Mouse (Mus musculus) hindbrain, embryonic 11.5 days (tissue): ENCODE results near the gene Mafk. TPM values are rescaled to one million over a fixed set of nuclear protein-coding genes. Genes with fewer than 3 reads are reported as not detected.

Source experiments
- ATAC-seq: fragments of 200-750 bp; cut with Nextera tagmentation; 2 replicates; pipeline ENCODE4 v1.8.0; 2017; ENCODE audit warnings: mild to moderate bottlenecking, moderate TSS enrichment, moderate library complexity; ENCODE audit not compliant: low FRiP score
- DNase-seq: peaks from one replicate; pipeline ENCODE4 v3.0.0-alpha.2; 2015; ENCODE audit warnings: low spot score
- H3K27ac ChIP-seq: fragments of 300-500 bp; sonication (generic); 2 replicates; pipeline ENCODE4 v1.5.1; 2014; ENCODE audit warnings: mild to moderate bottlenecking, low read depth, low read length
- H3K27me3 ChIP-seq: fragments of 300-500 bp; sonication (generic); 2 replicates; pipeline ENCODE4 v1.6.1; 2014; ENCODE audit warnings: mild to moderate bottlenecking, low read length, moderate library complexity, mixed read lengths; ENCODE audit not compliant: control insufficient read depth, insufficient read depth
- H3K36me3 ChIP-seq: fragments of 300-500 bp; sonication (generic); 2 replicates; pipeline ENCODE4 v1.6.1; 2014; ENCODE audit warnings: mild to moderate bottlenecking, low read length, moderate library complexity, mixed read lengths; ENCODE audit not compliant: control insufficient read depth, insufficient read depth
- H3K4me1 ChIP-seq: fragments of 300-500 bp; sonication (generic); replicated peaks from 2 replicates; pipeline ENCODE4 v1.6.1; 2014; ENCODE audit warnings: low read length, mixed read lengths; ENCODE audit not compliant: control insufficient read depth, insufficient read depth
- H3K4me2 ChIP-seq: fragments of 300-500 bp; sonication (generic); replicated peaks from 2 replicates; pipeline ENCODE4 v1.6.1; 2014; ENCODE audit warnings: mild to moderate bottlenecking, low read depth, low read length
- H3K4me3 ChIP-seq: fragments of 300-500 bp; sonication (generic); 2 replicates; pipeline ENCODE4 v1.5.1; 2014; ENCODE audit warnings: low read depth, low read length
- H3K9ac ChIP-seq: fragments of 300-500 bp; sonication (generic); 2 replicates; pipeline ENCODE4 v1.6.1; 2014; ENCODE audit warnings: low read depth, low read length
- H3K9me3 ChIP-seq: fragments of 300-500 bp; sonication (generic); 2 replicates; pipeline ENCODE4 v1.6.1; 2016; ENCODE audit warnings: low read length; ENCODE audit not compliant: control insufficient read depth
- WGBS: fragments of 180-500 bp; shearing (Covaris S2); extraction: QIAGEN DNeasy Blood & Tissue Kit; methylation state at CpG from one replicate; pipeline ENCODE4 v1.1.7; 2014; 5-methylcytosine and 5-hydroxymethylcytosine counted together
- polyA plus RNA-seq: library from polyadenylated mRNA; unstranded; fragments of >200 nt; fragmentation: Nextera tagmentation; extraction: Ambion mirVana; gene quantifications from 2 replicates; pipeline ENCODE4 v1.2.1, GENCODE M21; 2014

The Mafk gene
- polyA plus RNA-seq, 1 experiment from 2014 or later: 5.2 TPM

GRCm38 (mm10) chr5:139793338-139794089 lies 2.2 kb downstream of the Mafk start:
- no peak overlapping the region for H3K4me3 ChIP-seq
- no peak overlapping the region for H3K9ac ChIP-seq
- 73% methylated on average over 11 of the region's 11 CpGs for WGBS
- no peak for ATAC-seq
- H3K36me3 ChIP-seq: no peaks in the 10 kb centered on the region
- H3K4me2 ChIP-seq: no peak overlapping the region
- peaks cover 3% of the 10 kb centered on the region; the same call in 1 of the 2 replicates for H3K27me3 ChIP-seq
- H3K9me3 ChIP-seq: no peaks in the 10 kb centered on the region
- no peak overlapping the region for H3K27ac ChIP-seq
- peaks cover 18% of the 10 kb centered on the region for H3K4me1 ChIP-seq
- DNase-seq: no peak

DNA sequence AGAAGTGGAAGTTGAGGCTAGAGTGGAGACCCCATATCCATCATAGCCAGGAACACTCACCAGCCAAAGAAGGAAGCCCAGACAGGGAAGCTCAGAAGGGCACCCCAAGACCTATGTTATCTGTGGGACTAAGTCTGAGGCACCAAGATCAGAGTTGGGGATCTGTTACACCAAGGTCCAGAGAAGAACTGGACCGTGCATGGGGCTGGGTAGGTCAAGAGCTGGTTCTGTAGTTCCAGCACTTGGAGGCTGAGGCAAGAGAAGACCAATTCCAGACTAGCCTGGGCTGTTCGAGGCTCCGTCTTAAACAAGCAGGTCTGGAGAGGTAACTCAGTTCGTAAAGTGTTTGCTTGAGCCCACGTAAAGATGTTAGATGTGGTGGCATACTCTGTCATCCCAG lies 2.8 kb downstream of the Mafk start:
- Histone ChIP-seq H3K4me3 (no peak overlapping the region), H3K4me1 (peaks cover 18% of the 10 kb centered on the region), H3K9me3 (no peaks in the 10 kb centered on the region), H3K27ac (no peak overlapping the region), H3K27me3 (peaks cover 3% of the 10 kb centered on the region; the same call in 1 of the 2 replicates), H3K36me3 (no peaks in the 10 kb centered on the region), H3K9ac (no peak overlapping the region), H3K4me2 (no peak overlapping the region)
- WGBS: 91% methylated on average over 5 of the region's 5 CpGs
- no peak for ATAC-seq
- DNase-seq: no peak

DNA sequence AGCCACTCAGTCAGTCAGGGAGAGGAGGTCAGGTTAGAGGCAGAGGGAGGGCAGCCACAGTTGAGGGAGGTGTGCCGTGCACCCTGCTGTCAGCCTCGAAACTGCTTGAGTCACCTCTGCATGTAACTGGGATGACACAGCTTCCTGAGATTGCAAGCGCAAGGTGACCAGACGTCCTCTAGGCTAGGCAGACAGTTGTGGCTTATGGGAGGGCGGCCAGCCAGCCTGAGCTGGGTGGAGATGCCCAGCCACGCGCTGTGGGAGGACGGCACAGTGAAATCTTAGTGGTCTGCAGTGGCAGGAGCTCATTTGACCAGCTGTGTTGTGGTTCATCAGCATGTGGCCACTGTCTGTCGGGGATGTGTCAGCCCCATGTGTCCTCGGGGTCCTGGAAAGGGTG lies 3.6 kb downstream of the Mafk start:
- Histone ChIP-seq H3K4me2 (no peak overlapping the region), H3K27ac (no peak overlapping the region), H3K4me1 (peaks cover 18% of the 10 kb centered on the region), H3K4me3 (no peak overlapping the region), H3K9me3 (no peaks in the 10 kb centered on the region), H3K27me3 (peaks cover 3% of the 10 kb centered on the region; the same call in 1 of the 2 replicates), H3K36me3 (no peaks in the 10 kb centered on the region), H3K9ac (no peak overlapping the region)
- ATAC-seq (no peak), DNase-seq (no peak)
- WGBS: 67% methylated on average over 10 of the region's 10 CpGs

DNA sequence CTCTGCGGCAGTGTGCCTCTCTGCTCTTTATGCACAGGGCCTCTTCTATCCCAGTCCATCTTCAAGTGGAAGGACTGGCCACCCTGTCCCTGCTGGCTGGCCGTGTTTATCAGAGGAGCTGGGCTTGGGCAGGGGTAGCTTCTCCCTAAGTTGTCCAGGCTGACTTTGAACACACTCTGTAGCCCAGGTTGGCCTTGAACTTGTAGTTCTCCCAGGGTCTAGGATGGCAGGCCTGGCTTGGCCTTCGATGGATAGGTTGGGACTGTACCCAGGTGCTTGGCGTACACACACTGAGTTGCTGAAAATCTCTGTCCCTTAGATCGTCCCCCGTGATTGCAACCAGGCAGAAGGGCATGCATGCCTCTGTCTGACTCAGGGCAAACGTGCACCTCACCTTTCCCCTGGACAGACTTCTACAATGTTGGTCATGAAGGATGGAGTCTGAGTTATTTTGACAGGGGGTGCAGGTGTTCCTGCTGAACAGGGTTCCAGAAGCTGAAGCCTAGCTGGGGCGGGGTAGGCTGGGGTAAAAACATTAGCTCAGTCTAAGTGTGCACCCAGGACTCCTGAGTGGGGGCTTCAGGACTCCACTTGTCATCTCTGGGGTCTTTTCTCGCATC lies 4.8 kb downstream of the Mafk start:
- Histone ChIP-seq H3K27ac (no peak overlapping the region), H3K4me2 (no peak overlapping the region), H3K4me3 (no peak overlapping the region), H3K36me3 (0 out of 2 replicates have a peak, but pooled peaks cover 3% of the 10 kb centered on the region), H3K9ac (no peak overlapping the region), H3K9me3 (no peaks in the 10 kb centered on the region), H3K27me3 (peaks cover 3% of the 10 kb centered on the region; the same call in 1 of the 2 replicates), H3K4me1 (peaks cover 18% of the 10 kb centered on the region)
- DNase-seq (no peak), ATAC-seq (no peak)
- WGBS: 82% methylated on average over 9 of the region's 9 CpGs

- H3K27me3 ChIP-seq: peaks cover 3% of the 10 kb centered on the region; the same call in 1 of the 2 replicates
These were observed 5.6 kb downstream of the Mafk start for GRCm38 (mm10) chr5:139796900-139797299.

GRCm38 (mm10) chr5:139797473-139798167 lies 6.3 kb downstream of the Mafk start:
- Histone ChIP-seq H3K27ac (peak overlapping the region; percentile 85), H3K9ac (peak overlapping the region; percentile 37; the same call in 1 of the 2 replicates), H3K4me2 (peak overlapping the region; percentile 37), H3K36me3 (0 out of 2 replicates have a peak, but pooled peaks cover 3% of the 10 kb centered on the region), H3K4me3 (0 out of 2 replicates have a peak overlapping the region, but pooled peaks have one; percentile 12), H3K4me1 (peaks cover 15% of the 10 kb centered on the region), H3K27me3 (no peaks in the 10 kb centered on the region), H3K9me3 (no peaks in the 10 kb centered on the region)
- ATAC-seq (peak; percentile 92), DNase-seq (peak; percentile 97)
- 18% methylated on average over 11 of the region's 11 CpGs for WGBS

More at GRCm38 (mm10) chr5:139796900-139797299, 5.6 kb downstream of the Mafk start:
- Histone ChIP-seq H3K9me3 (no peaks in the 10 kb centered on the region), H3K36me3 (0 out of 2 replicates have a peak, but pooled peaks cover 3% of the 10 kb centered on the region), H3K4me2 (peak overlapping the region; percentile 20; the same call in 1 of the 2 replicates), H3K9ac (peak overlapping the region; percentile 12; the same call in 1 of the 2 replicates), H3K27ac (peak overlapping the region; percentile 60), H3K4me1 (peaks cover 18% of the 10 kb centered on the region), H3K4me3 (no peak overlapping the region)
- DNase-seq (peak; percentile 40), ATAC-seq (peak; percentile 20; the same call in 1 of the 2 replicates)
- 15% methylated on average over 13 of the region's 13 CpGs for WGBS

DNA sequence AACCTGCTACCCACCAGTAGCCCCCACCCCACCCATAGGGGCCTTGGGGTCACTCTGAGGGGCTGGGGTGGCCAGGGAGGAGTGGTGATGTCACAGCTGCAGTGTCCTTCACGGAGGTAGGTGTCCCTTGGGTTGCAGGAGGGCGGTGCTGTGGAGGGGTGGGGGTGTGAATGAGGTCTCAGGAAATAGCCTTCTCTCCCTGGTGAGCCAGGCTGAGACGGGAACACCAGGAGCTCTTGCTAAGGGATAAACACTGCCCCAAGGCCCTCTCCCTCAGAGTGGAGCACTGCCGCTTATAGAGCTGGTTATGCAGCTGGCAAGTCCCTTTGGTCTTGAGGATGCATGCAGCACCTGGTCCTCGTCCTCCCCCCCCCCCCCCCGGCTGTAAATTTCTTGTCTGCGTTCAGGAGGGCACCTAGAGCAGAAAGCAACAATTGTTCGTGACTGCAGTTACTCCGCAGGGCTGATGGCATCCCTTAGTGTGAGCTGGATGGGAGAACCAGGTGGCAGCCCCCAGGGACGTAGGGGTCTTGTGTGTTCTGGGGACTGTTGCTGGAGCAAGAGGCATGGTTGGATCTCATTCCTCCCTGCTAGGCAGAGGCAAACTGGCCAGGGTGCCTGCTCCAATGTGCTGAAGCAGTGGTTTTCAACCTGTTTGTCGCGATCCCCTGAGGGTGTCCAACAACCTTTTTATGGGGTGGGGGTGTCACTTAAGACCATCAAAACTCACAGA lies 7.0 kb downstream of the Mafk start:
- WGBS: 37% methylated on average over 12 of the region's 12 CpGs
- ATAC-seq: no peak; the same call in 1 of the 2 replicates
- H3K27ac ChIP-seq: peak overlapping the region; percentile 85
- H3K36me3 ChIP-seq: 0 out of 2 replicates have a peak, but pooled peaks cover 3% of the 10 kb centered on the region
- peak overlapping the region; percentile 38; the same call in 1 of the 2 replicates for H3K9ac ChIP-seq
- H3K4me2 ChIP-seq: peak overlapping the region; percentile 37
- no peaks in the 10 kb centered on the region for H3K9me3 ChIP-seq
- no peak for DNase-seq
- peak overlapping the region; percentile 12; the same call in 1 of the 2 replicates for H3K4me3 ChIP-seq
- peaks cover 15% of the 10 kb centered on the region for H3K4me1 ChIP-seq
- no peaks in the 10 kb centered on the region for H3K27me3 ChIP-seq

- H3K9me3 ChIP-seq: no peaks in the 10 kb centered on the region
- 92% methylated on average over 9 of the region's 9 CpGs for WGBS
- no peak overlapping the region for H3K27ac ChIP-seq
- peaks cover 15% of the 10 kb centered on the region for H3K4me1 ChIP-seq
- H3K27me3 ChIP-seq: no peaks in the 10 kb centered on the region
- DNase-seq: no peak
- no peak overlapping the region for H3K4me3 ChIP-seq
- H3K9ac ChIP-seq: no peak overlapping the region
- no peak overlapping the region for H3K4me2 ChIP-seq
- 0 out of 2 replicates have a peak, but pooled peaks cover 3% of the 10 kb centered on the region for H3K36me3 ChIP-seq
- no peak for ATAC-seq
These were observed 7.7 kb downstream of the Mafk start for GRCm38 (mm10) chr5:139799041-139799440.
